Mouse (Mus musculus): ENCODE measurements at regions not wholly inside any gene's neighbourhood (a gene's known extent, or its start where the extent isn't known, plus 50 kb on each side); places are given as distances from the start of the nearest gene placed in this dataset.

DNA sequence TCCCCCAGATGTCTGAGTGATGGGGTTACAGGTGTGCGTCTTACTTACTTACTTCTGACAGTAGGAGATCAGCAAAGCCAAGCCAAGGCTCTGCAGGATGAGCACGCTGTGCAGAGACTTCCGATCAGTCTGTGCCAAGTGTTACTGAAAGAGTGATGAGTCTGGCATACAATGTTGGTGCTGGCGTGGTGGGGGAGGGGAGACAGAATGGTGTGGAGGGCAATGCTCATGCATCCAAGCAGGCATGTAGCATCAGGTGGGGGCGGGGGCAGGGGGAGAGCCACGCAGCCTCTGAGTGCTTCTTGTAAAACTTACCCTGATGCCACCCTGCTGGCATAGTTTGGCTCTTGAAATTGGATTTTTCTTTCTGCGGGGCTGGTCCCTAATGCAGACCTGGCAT lies 315.8 kb downstream of the Adra2a start:
- no peak for TF ChIP-seq USF1 (IDR thresholded peaks at IDR 0.05; ENCODE audit: low read depth)
- no peak for TF ChIP-seq POLR2A (IDR thresholded peaks at IDR 0.05; ENCODE audit: insufficient read length, low read depth)
- no peak for TF ChIP-seq POLR2AphosphoS2 (IDR thresholded peaks at IDR 0.05; ENCODE audit: insufficient read length, low read depth)
- TF ChIP-seq MAX (IDR thresholded peaks at IDR 0.05; ENCODE audit: low read depth): no peak
- TF ChIP-seq SRF (IDR thresholded peaks at IDR 0.05; ENCODE audit: control insufficient read depth, insufficient read length, low read depth): no peak
- no peak for TF ChIP-seq E2F4 (IDR thresholded peaks at IDR 0.05; ENCODE audit: insufficient read depth)
- TF ChIP-seq REST (IDR thresholded peaks at IDR 0.05; ENCODE audit: insufficient read depth, insufficient read length): no peak
- TF ChIP-seq TCF3 (IDR thresholded peaks at IDR 0.05; ENCODE audit: insufficient read length, low read depth): no peak
- TF ChIP-seq TCF12 (IDR thresholded peaks at IDR 0.05; ENCODE audit: insufficient read depth, poor library complexity, severe bottlenecking): no peak
- no peak for TF ChIP-seq MYOG (IDR thresholded peaks at IDR 0.05; ENCODE audit: control insufficient read depth in 1 of 3, insufficient read depth in 1 of 3, insufficient read length in 2 of 3, low read depth in 2 of 3)
- TF ChIP-seq CEBPB (IDR thresholded peaks at IDR 0.05; ENCODE audit: insufficient read depth, poor library complexity, severe bottlenecking): no peak
- TF ChIP-seq MYOD1 (IDR thresholded peaks at IDR 0.05; ENCODE audit: control insufficient read depth in 1 of 3, insufficient read length in 2 of 3, low read depth in 2 of 3): no peak

Data from myocyte (in vitro differentiated cells).